ENCODE assay signal across 33 mouse cellular contexts in the genomic region with DNA sequence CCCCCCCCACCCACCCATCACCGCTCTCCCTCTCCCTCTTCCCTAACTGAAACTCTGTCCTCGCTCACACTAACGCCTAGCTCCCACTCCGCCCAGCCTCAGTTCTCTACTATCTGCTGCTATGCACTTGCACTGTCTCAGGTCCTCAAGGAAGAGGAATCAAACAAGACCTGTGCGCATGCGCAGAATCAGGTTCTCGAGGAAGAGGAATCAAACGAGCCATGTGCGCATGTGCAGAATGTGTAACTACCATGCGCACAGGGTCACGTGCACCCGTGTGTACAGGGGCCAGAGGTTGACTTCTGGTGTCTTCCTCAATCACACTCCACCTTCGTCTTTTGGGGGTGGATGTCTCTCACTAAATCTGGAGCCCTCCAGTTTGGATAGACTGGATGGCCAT. TPM values are rescaled to one million over a fixed set of nuclear protein-coding genes. Genes with fewer than 3 reads are reported as not detected.
DNase-seq lines count a peak whose midpoint lies in the region; ATAC-seq and TF ChIP-seq lines count a peak whose summit lies in the region.
"Had no signal": no experiment of that assay in that cellular context is flagged by ENCODE, and none has a peak within 500 bp of the region (broad histone marks: within the 10 kb centered on the region; RNA-seq: fewer than 3 reads in every experiment).

No protein-coding gene starts in this region.

- H3K9ac ChIP-seq in liver, embryonic 11.5 days (ENCODE audit: low read depth, low read length): no peak overlapping the region
- H3K9ac ChIP-seq: embryonic facial prominence, embryonic 13.5 days; embryonic facial prominence, embryonic 15.5 days; forebrain, embryonic 12.5 days had no signal

- WGBS in liver, embryonic 11.5 days: 87% methylated on average over 13 of the region's 13 CpGs

- TF ChIP-seq CTCF in testis, adult 2 months (IDR thresholded peaks at IDR 0.05; ENCODE audit: control insufficient read depth, insufficient read depth, insufficient replicate concordance, low read depth, low read length): no peak

- H3K4me2 ChIP-seq in liver, embryonic 11.5 days: no peak overlapping the region
- H3K4me2 ChIP-seq: embryonic facial prominence, embryonic 13.5 days; embryonic facial prominence, embryonic 15.5 days; forebrain, embryonic 12.5 days had no signal

- H3K4me3 ChIP-seq in testis, adult 2 months (ENCODE audit: control insufficient read depth, low read depth, low read length): peak overlapping the region; percentile 57
- H3K4me3 ChIP-seq in liver, embryonic 11.5 days (ENCODE audit: low read depth, low read length): no peak overlapping the region
- H3K4me3 ChIP-seq: embryonic facial prominence, embryonic 13.5 days; embryonic facial prominence, embryonic 15.5 days; erythroblast, embryonic 14.5 days; forebrain, embryonic 10.5 days; forebrain, embryonic 12.5 days had no signal

- no peak for DNase-seq in testis, postnatal 10 days (ENCODE audit: low spot score)
- peak; percentile 43 for DNase-seq in ES-CJ7 (ENCODE audit: low read depth, low spot score)
- DNase-seq in ZHBTc4 (ENCODE audit: low read depth, low spot score): peak; percentile 84
- DNase-seq in testis, postnatal 14 days (ENCODE audit: low spot score): peak; percentile 78
- no peak for DNase-seq in liver, embryonic 11.5 days (ENCODE audit: low spot score)
- DNase-seq in gastrocnemius, postnatal 4 days (ENCODE audit: low spot score in 2 of 2): no peak
- DNase-seq: adrenal gland, adult 2 months; adrenal gland, postnatal 10 days; adrenal gland, postnatal 25 days; cerebellum, adult 11 months; cerebellum, adult 18-20 months; cerebellum, adult 8-10 months; cerebellum, adult 9-11 months; cerebellum, postnatal 14 days; cerebellum, postnatal 36 days; embryo, embryonic 11 days had no signal

- H3K4me1 ChIP-seq in testis, adult 2 months (ENCODE audit: control insufficient read depth, insufficient read depth, low read length): peaks cover 7% of the 10 kb centered on the region
- no peaks in the 10 kb centered on the region for H3K4me1 ChIP-seq in liver, embryonic 11.5 days (replicated peaks; ENCODE audit: control insufficient read depth, insufficient read depth, low read length)
- H3K4me1 ChIP-seq: embryonic facial prominence, embryonic 15.5 days; forebrain, embryonic 10.5 days; forebrain, embryonic 12.5 days had no signal

- 0 out of 2 replicates have a peak, but pooled peaks cover 2% of the 10 kb centered on the region for H3K9me3 ChIP-seq in liver, embryonic 11.5 days (ENCODE audit: control insufficient read depth, low read length)
- H3K9me3 ChIP-seq: embryonic facial prominence, embryonic 15.5 days had no signal

- H3K27me3 ChIP-seq in testis, adult 2 months (ENCODE audit: control insufficient read depth, insufficient read depth, low read length): no peaks in the 10 kb centered on the region
- H3K27me3 ChIP-seq in liver, embryonic 11.5 days (replicated peaks; ENCODE audit: control insufficient read depth, insufficient read depth, low read length): 0 out of 2 replicates have a peak, but pooled peaks cover 2% of the 10 kb centered on the region
- H3K27me3 ChIP-seq: embryonic facial prominence, embryonic 13.5 days; embryonic facial prominence, embryonic 15.5 days; forebrain, embryonic 12.5 days had no signal

- no peak overlapping the region; the same call in 1 of the 2 replicates for H3K27ac ChIP-seq in testis, adult 2 months (ENCODE audit: control insufficient read depth, insufficient read depth, low read depth, low read length)
- H3K27ac ChIP-seq in liver, embryonic 11.5 days (ENCODE audit: low read depth, low read length): no peak overlapping the region
- H3K27ac ChIP-seq: embryonic facial prominence, embryonic 13.5 days; embryonic facial prominence, embryonic 15.5 days; forebrain, embryonic 10.5 days; forebrain, embryonic 12.5 days had no signal

- peak; percentile 43; the same call in 1 of the 2 replicates for TF ChIP-seq POLR2A in testis, adult 2 months (IDR thresholded peaks at IDR 0.05; ENCODE audit: control insufficient read depth, low read depth, low read length)

- ATAC-seq in liver, embryonic 11.5 days (replicated peaks; ENCODE audit: low FRiP score): no peak
- no peak for ATAC-seq in megakaryocyte-erythroid progenitor cell, adult 5-6 weeks (replicated peaks; ENCODE audit: low FRiP score, low TSS enrichment, poor library complexity, severe bottlenecking)
- ATAC-seq: CD4-positive, CD25-positive, alpha-beta regulatory T cell, adult 4 months; forebrain, embryonic 14.5 days; forebrain, embryonic 16.5 days had no signal

- no peaks in the 10 kb centered on the region for H3K36me3 ChIP-seq in testis, adult 2 months (ENCODE audit: control insufficient read depth, insufficient read depth, low read length)
- H3K36me3 ChIP-seq in liver, embryonic 11.5 days (ENCODE audit: control insufficient read depth, insufficient read depth, low read length): no peaks in the 10 kb centered on the region
- H3K36me3 ChIP-seq: embryonic facial prominence, embryonic 13.5 days; embryonic facial prominence, embryonic 15.5 days; forebrain, embryonic 10.5 days; forebrain, embryonic 12.5 days had no signal

RNA-seq across cellular contexts. Expression of a gene that starts 21.9 kb away (rescaled TPM):
- polyA plus RNA-seq in testis, adult 2 months (2012; rRNA removed): 30.4 and 33.8 TPM in 2 replicates
- 8.6 and 9.2 TPM in 2 replicates for polyA plus RNA-seq in liver, embryonic 11.5 days (2014; fragmentation: Nextera tagmentation; extraction: Ambion mirVana)
- total RNA-seq in megakaryocyte-erythroid progenitor cell, adult 5-6 weeks (2014; fragmentation: Nextera tagmentation): 1.9 and 4.1 TPM in 2 replicates
- total RNA-seq in megakaryocyte-erythroid progenitor cell, adult 5-6 weeks (2017): 1.0 and 5.1 TPM in 2 replicates
- 10 to 100 TPM; 24.7 to 27.0 TPM for total RNA-seq in gastrocnemius, postnatal 4 days (2021)

RNA-seq across cellular contexts. Expression of a gene that starts 45.0 kb away (rescaled TPM):
- 90.9 and 99.6 TPM in 2 replicates for polyA plus RNA-seq in testis, adult 2 months (2012; rRNA removed)
- polyA plus RNA-seq in liver, embryonic 11.5 days (2014; fragmentation: Nextera tagmentation; extraction: Ambion mirVana): not detected in 2 replicates
- not detected in 2 replicates for total RNA-seq in megakaryocyte-erythroid progenitor cell, adult 5-6 weeks (2014; fragmentation: Nextera tagmentation)
- not detected in 2 replicates for total RNA-seq in megakaryocyte-erythroid progenitor cell, adult 5-6 weeks (2017)
- not detected for total RNA-seq in gastrocnemius, postnatal 4 days (2021)
- total RNA-seq: adrenal gland, adult 2 months; adrenal gland, postnatal 10 days; adrenal gland, postnatal 25 days; adrenal gland, postnatal 4 days; CH12.LX; common myeloid progenitor, adult 5-6 weeks; ES-E14; MEL had no signal
- polyA plus RNA-seq: adrenal gland, adult 2 months; brain, embryonic 14.5 days; CD4-positive, CD25-positive, alpha-beta regulatory T cell, adult 4 months; embryonic facial prominence, embryonic 11.5 days; embryonic facial prominence, embryonic 13.5 days; embryonic facial prominence, embryonic 15.5 days; erythroblast, embryonic 14.5 days; forebrain, embryonic 10.5 days; forebrain, embryonic 12.5 days; forebrain, embryonic 14.5 days; forebrain, embryonic 16.5 days had no signal

RNA-seq across cellular contexts. Expression of a gene that starts 55.2 kb away (rescaled TPM):
- 130 and 143 TPM in 2 replicates for polyA plus RNA-seq in testis, adult 2 months (2012; rRNA removed)
- not detected in 2 replicates for polyA plus RNA-seq in liver, embryonic 11.5 days (2014; fragmentation: Nextera tagmentation; extraction: Ambion mirVana)
- total RNA-seq in megakaryocyte-erythroid progenitor cell, adult 5-6 weeks (2014; fragmentation: Nextera tagmentation): not detected in 2 replicates
- not detected in 2 replicates for total RNA-seq in megakaryocyte-erythroid progenitor cell, adult 5-6 weeks (2017)
- not detected for total RNA-seq in gastrocnemius, postnatal 4 days (2021)
- total RNA-seq: adrenal gland, adult 2 months; adrenal gland, postnatal 10 days; adrenal gland, postnatal 25 days; adrenal gland, postnatal 4 days; CH12.LX; common myeloid progenitor, adult 5-6 weeks; ES-E14; MEL had no signal
- polyA plus RNA-seq: adrenal gland, adult 2 months; brain, embryonic 14.5 days; CD4-positive, CD25-positive, alpha-beta regulatory T cell, adult 4 months; embryonic facial prominence, embryonic 11.5 days; embryonic facial prominence, embryonic 13.5 days; erythroblast, embryonic 14.5 days; forebrain, embryonic 10.5 days; forebrain, embryonic 12.5 days; forebrain, embryonic 14.5 days; forebrain, embryonic 16.5 days had no signal

Comparison
In these comparisons a context has a peak if more than half of its experiments do, and no peak if none do; other contexts are left out.
1. DNase-seq: peak in ES-CJ7 (single experiment), ZHBTc4 (single experiment) and testis, postnatal 14 days (single experiment); none in testis, postnatal 10 days (single experiment), liver, embryonic 11.5 days (single experiment) and gastrocnemius, postnatal 4 days (0 of 2).
2. RNA of a gene that starts 21.9 kb away (total RNA-seq): 24.7 to 27.0 TPM in gastrocnemius, postnatal 4 days; 1.0 to 5.1 TPM in megakaryocyte-erythroid progenitor cell, adult 5-6 weeks; every median in the first group is over 4 times any median in the second.